Mouse (Mus musculus) ovary, postnatal 36 days (tissue): ENCODE data around the gene Clec16a.

ENCODE experiments used
- DNase-seq: peaks from one replicate; pipeline ENCODE4 v3.0.0; 2022; ENCODE audit warnings: low spot score, mixed read lengths

Gene Clec16a

GRCm38 (mm10) chr16:10642857-10643633, 97.9 kb downstream of the Clec16a start:
- DNase-seq, result no peak

- DNase-seq, result no peak
Observed at GRCm38 (mm10) chr16:10644238-10644637, 99.1 kb downstream of the Clec16a start.

DNA sequence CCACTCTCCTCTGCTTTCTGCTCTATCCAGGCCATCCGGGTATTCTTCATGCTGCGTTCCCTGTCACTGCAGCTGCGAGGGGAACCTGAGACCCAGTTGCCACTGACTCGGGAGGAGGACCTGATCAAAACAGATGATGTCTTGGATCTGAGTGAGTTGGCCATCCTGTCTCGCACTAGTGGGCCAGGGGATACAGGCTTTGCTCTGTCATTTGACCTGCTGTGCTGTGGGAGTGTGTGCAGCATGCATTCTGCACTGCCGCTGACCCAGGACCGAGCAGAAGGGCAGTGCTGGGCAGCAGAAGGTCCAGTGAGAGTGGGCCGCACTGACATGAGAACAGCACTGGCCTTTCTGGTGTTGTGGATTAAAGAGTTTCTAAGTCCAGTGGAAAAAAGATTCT, 99.6 kb downstream of the Clec16a start:
- DNase-seq, result no peak

GRCm38 (mm10) chr16:10651804-10652203, 106.7 kb downstream of the Clec16a start:
- no peak for DNase-seq

DNA sequence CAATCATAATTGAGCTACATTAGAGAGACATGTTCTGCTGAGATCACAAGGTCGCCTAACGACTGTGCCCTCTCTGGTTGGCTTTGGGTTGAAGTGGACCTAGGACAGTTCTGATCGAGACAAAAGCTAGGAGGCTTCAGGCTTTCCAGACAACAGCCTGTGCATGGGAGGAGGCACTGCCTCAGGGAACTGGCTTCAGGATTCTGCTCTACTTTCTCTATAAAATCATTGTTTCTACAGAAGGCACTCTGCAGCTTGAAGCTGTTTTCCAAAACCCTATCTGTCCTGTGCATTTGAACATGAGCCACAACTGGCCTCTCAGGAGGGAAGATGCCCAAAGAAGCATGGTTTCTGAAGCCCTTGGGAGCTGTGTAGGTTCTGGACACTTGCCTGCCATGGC, 107.8 kb downstream of the Clec16a start:
- no peak for DNase-seq

DNA sequence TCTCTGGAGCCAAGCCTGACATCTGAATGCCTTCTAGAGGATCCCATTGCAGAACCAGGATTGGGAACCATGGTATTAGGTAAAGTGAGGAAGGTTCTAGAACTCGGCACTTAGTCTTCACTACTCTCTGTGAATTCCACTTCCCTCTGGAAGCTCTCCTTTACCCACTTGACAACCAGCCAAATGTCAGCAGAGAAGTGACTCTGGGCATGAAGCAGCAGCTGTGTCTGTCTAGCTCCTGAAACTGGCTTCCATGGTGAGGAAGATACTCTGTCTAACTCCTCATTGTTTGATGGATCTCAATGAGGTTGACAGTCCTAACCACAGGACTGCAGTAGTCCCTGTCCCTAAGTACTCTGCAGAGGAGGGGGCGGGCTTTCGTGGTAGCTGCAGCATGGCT, 110.1 kb downstream of the Clec16a start:
- DNase-seq, result no peak

GRCm38 (mm10) chr16:10655926-10656325, 110.8 kb downstream of the Clec16a start:
- no peak for DNase-seq

GRCm38 (mm10) chr16:10656461-10656860, 111.3 kb downstream of the Clec16a start:
- DNase-seq, result no peak

DNA sequence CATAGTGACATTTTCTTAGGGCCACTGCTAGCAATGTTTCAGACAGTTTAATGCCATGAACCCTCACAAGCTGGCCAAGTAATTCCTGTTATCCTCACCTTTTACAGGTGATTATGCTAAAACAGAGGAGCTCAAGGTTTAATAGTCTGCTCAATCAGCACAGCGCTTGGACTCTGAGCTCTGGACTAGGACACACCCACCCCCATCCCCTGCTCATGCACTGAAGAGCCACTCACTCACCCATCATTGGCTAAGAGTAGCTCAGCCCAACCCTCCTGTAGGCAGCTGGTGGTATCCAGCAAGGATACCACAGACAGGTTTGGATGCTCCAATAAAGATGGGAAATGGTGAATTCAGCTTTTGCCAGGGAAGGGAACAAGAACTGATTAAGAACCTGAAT, 111.8 kb downstream of the Clec16a start:
- no peak for DNase-seq

DNA sequence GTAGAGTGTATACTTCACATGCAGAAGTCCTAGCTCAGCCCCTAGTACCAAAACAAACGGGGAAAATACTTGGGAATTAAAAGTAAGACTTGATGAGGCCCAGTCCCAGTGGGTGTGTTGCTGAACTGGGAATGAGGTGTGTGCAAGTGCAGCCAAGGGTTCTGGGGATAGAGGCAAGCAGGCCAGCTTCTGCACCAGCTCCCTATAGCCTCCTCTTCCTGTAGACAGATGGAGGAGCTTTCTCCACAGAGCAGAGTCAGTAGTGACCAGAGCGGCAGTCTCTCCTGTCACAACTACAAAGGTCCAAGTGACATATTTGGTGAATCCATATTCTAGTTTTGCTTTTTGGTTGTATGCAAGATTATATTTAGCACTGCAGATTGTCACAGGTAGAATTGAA, 114.1 kb downstream of the Clec16a start:
- no peak for DNase-seq

GRCm38 (mm10) chr16:10660526-10660925, 115.4 kb downstream of the Clec16a start:
- no peak for DNase-seq

GRCm38 (mm10) chr16:10661385-10661784, 116.2 kb downstream of the Clec16a start:
- no peak for DNase-seq

DNA sequence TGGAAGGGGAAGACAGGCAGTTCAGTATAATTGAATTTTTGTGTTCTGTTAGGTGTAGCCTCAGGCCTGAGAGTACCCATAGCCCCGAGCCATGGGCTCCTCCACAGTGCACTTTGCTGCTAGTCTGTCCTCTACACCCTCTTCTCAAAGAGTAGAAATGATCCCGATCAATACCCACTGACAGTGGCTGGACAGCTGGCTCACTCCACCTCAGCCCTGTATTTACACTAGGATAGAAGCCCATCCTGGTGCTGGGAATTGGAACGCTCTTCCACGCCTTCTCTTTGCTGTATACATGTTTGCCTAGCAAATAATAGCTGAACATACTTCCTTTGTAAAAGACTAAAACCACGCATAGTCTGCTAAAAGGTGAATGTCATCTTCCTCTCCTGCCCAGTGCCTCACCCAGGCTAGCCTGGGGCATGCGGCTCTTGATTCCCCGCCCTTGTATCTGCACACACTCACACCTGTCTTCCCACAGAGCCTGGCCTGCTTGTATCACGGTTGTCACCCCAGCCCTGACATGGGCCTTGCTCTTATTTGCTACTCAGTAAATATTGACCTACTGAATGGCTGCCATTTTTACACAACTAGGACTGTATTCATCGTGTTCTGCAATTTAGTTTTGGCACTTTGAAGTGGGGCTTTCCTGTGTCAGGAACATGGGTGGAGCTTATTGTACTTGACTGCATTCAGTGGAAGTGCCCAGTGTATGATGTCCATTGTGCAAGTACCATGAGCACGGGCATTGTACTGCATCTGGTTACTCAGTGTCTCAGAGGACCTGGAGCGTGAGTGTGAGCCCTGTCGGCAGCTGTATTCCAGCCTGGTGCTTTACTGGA, 119.0 kb downstream of the Clec16a start:
- DNase-seq, result no peak

- peak; percentile 53 for DNase-seq
Observed at GRCm38 (mm10) chr16:10664921-10665894, 120.1 kb downstream of the Clec16a start.

DNA sequence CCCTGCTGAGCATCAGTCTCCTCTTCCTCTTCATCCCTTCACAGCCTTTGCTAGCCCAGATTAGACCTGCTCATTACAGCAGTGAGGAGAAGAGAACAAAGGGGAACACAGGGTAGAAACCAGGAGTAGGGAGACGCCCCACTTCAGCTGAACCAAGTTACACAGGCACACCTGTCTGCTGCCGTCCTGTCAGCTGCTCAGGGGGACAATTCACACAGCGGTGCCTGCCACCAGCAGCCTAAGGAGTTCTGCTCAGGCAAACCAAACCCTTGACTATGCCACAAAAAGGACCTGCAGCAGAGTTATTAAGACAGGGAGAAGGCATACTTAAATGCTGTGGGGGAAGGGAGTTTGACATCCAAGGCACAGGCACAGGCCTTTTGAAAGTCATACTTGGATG, 121.6 kb downstream of the Clec16a start:
- DNase-seq, result no peak

DNA sequence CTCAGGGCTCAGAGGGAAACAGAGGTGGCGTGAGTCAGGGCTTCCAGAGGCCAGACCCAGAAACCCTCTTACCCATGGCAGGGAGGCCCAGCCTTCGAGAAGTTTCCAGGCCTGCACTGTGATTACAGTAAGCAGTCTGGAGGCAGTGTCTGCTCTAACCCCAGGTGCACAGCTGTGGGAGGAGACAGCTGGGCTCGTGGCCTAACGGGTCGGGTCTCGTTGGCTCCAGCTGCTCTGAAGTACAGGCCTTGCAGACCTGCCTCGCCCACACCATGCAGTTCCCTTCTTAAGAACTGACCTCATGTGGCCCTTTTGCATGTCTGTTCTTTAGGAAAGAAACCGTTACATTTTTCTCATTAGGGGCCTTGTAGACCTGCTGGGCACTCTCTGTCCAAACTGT, 123.3 kb downstream of the Clec16a start:
- DNase-seq, result no peak

DNA sequence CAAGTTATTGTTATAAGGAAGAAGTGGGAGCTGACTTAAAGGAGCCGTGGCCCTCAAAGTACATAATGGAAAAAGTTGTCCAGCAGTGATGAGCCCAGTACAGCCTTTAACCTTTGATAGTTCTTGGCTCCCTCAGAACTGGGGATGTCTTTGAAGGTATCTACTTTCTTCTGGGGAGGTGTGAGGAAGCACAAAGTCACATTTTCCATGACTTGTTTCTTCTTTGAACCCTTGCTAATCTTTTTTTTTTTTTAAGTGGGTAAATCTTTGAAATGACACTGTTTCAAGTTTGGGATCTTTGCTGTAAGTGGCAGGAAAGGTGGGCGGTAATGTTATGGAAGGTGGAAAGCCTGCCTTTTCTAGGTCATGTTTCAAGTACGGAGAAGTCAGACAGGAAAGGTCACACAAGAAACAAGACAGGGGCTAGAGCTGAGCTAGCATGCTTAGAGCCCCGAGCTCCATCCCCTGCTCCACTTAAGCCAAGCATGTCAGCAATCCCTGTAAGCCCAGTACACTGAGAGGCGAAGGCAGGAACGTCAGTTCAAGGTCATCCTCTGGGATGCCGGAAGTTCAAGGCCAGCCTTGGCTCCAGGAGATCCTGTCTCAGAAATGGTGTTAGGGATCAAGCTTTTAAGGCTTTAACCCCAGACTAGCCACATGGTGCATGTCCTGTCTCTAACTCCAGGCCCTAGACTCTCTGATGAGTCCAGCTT, 124.0 kb downstream of the Clec16a start:
- no peak for DNase-seq

GRCm38 (mm10) chr16:10669936-10670335, 124.8 kb downstream of the Clec16a start:
- DNase-seq, result no peak

DNA sequence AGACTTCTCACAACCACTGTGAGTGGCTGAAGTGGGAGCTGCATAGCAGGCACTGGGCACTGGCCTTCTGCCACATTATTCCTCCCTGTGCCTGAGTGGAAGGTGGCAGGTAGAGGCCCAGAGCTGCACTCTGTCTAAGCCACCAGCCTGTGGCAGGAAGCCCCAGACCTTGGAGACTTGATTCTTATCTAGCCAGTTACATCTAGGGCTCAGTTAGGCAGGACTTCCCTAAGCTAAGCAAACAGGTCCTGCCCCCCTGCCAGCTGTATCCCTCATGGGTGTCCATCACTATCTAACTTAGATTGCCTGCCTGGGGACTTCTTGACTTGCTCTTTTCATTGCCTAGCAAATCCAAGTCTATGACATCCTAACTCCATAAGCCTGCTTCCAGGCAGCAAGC, 127.4 kb downstream of the Clec16a start:
- DNase-seq, result no peak

GRCm38 (mm10) chr16:10674020-10674419, 128.9 kb downstream of the Clec16a start:
- DNase-seq, result no peak

GRCm38 (mm10) chr16:10674957-10675356, 129.8 kb downstream of the Clec16a start:
- no peak for DNase-seq
